Mouse (Mus musculus) ES-E14 (cell line): ENCODE measurements around the gene S1pr5.

Source experiments
- CHD2 ChIP-seq: IDR thresholded peaks from 2 replicates; pipeline ENCODE4 v1.6.1; 2014; ENCODE audit warnings: mild to moderate bottlenecking, low read depth, low read length, inconsistent platforms
- HCFC1 ChIP-seq: IDR thresholded peaks from 2 replicates; pipeline ENCODE4 v1.6.1; 2012; ENCODE audit warnings: low read length, inconsistent platforms, borderline replicate concordance; ENCODE audit not compliant: insufficient read depth
- ZC3H11A ChIP-seq: IDR thresholded peaks from 2 replicates; pipeline ENCODE4 v1.6.1; 2012; ENCODE audit warnings: low read depth, mild to moderate bottlenecking, inconsistent platforms, low read length, borderline replicate concordance
- ZNF384 ChIP-seq: IDR thresholded peaks from 2 replicates; pipeline ENCODE4 v1.6.1; 2012; ENCODE audit warnings: low read depth, low read length, inconsistent platforms

GRCm38 (mm10) chr9:21221383-21221929 lies 26.8 kb downstream of the S1pr5 start:
- TF ChIP-seq CHD2 = no peak
- TF ChIP-seq ZC3H11A = no peak
- no peak for TF ChIP-seq ZNF384
- no peak for TF ChIP-seq HCFC1
